Mouse (Mus musculus) ovary, adult 18-20 months (tissue): ENCODE measurements at regions not wholly inside any gene's neighbourhood (a gene's known extent, or its start where the extent isn't known, plus 50 kb on each side); places are given as distances from the start of the nearest gene placed in this dataset.

ENCODE experiments used
- DNase-seq: peaks from one replicate; pipeline ENCODE4 v3.0.0; 2022; ENCODE audit warnings: low spot score, mixed read lengths

- DNase-seq: no peak
Observed at GRCm38 (mm10) chr4:35417866-35418265, 191.9 kb upstream of the C9orf72 start.

DNA sequence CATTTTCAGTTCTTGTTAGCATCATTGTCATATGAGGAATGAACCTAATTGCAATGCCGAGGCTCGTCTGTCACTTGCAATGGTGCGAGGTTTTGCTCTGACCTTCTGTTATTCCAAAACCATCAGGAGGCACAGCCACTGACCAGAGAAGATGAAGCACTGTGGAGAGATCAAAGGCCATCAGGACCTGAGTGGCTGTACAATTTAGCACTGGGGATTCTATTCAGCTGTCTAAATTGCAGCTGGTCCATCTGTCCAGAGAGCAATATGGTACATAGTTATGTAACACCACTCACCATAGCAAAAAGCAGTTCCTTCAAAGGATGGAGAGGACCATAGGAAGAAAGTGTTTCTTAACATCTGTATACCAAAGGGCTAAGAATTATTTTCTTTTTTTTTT lies 187.5 kb upstream of the C9orf72 start:
- DNase-seq: no peak

DNA sequence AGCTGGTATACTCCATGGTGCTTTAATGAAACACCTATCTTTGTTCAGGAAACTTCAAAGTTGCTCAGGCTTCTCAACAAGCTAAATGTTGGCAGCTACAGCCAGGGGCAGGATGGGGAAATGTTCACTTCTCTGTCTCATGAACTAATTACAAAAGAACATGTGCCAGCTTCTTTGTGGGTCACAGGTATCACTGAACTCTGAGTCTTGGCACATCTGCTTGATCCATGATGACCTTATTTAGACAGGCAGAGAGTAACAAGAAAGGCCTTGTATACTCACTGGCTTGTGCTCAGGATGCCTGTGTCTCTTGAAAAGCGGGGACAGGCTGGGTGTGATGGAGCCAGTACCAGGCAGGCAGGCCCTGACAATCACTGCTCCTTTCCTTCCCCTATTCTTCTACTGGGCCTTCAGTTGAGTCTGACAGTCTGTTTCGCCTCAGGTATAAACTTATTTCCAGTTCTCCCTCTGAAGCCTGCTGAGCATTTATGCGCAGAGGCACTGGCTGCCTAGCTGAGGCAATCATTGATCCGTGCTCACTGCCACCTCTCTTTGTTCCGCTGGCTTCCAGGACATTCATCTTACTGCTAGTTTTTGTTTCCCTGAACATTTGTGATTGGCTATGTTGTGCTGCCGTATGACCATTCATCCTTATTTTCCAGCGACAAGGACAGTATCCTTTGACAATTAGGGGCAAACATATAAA lies 179.5 kb upstream of the C9orf72 start:
- no peak for DNase-seq

GRCm38 (mm10) chr4:35404068-35404467 lies 178.1 kb upstream of the C9orf72 start:
- DNase-seq: no peak

DNA sequence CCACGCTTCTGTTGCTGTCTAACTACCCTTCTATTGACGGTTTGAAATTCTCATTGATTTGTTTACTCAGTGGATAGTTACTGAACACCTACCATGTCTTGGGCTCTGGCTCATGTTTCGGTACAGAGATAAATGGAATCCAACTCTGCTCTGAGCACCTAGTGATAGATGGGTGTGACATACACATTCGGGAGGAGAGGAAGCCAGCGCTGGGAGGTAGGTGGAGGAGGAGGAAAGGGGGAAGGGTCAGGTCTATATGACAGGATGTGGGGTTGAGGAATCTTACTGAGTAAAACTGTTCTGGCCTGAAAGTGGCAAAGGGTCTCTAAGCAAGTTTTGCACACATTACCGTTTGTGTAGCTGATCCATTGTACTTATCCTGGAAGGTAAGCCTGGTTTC lies 177.6 kb upstream of the C9orf72 start:
- DNase-seq: no peak

DNA sequence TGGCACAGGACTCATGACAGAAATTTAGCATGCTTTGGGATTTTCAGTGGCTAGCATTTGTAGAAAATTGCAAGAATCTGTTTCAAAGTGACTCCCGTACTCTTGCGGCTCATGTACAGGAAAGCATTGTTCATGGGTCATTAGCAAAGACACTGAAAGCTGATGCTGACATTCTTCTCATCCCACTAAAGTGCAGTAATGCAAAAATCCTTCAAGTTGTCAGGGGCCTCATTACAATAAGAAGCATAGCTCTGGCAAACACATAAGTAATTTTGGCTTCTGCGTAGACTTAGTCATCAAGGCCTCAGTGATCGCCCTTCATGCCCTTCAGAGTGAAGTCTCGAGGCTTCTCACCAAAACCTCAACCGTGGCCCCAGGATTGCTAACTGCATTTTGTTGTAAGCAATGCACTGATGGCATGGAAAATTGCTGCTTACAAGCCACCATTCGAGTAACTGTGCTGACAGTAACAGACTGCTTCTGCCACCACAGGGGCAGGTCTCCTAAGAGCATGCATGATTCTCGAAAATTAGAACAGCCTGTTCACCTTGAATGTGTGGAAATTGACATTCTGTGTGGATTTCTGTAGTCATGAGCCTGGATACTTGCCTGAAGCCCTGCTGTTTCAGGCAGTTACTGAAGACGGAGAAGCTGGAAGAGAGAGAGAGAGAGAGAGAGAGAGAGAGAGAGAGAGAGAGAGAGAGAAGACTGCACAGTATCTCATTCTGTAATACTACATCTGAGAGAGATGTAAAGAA lies 176.6 kb upstream of the C9orf72 start:
- DNase-seq: no peak

DNA sequence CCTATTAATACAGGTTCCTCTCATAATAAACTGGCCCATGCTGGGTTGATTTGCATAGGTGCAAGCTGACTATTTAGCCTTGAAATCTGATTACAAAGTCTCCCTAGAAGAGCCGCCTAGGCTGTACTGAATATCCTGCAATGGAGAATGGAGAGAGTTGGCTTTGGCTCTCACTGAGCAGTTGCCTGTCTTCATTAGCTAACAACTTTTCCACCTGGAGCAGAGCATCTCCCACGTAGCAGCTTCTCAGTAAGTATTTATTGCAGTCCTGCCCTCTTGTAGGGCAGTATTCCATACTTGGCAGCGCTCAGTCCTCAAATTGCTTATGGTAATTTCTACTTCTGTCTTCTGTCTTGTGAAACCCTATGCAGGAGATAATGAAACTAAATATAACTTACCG lies 175.8 kb upstream of the C9orf72 start:
- no peak for DNase-seq

- no peak for DNase-seq
Observed at GRCm38 (mm10) chr4:35400511-35400910, 174.5 kb upstream of the C9orf72 start.

DNA sequence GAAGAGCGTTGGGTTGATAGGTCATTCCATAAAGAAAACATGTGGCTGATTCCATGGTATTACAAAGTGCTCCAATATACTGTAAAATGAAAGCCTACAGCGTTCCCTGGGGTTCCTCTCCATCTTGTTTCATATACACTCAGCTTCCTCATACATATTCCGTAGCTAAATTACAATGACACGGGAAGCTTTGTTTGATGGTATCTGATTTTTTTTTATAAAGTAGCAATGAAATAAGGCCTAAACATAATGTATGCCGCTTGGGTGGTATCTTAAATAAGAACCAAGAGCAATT lies 169.6 kb upstream of the C9orf72 start:
- no peak for DNase-seq

- no peak for DNase-seq
Observed at GRCm38 (mm10) chr4:35394821-35395582, 169.0 kb upstream of the C9orf72 start.

GRCm38 (mm10) chr4:35375791-35376190 lies 149.8 kb upstream of the C9orf72 start:
- DNase-seq: no peak

DNA sequence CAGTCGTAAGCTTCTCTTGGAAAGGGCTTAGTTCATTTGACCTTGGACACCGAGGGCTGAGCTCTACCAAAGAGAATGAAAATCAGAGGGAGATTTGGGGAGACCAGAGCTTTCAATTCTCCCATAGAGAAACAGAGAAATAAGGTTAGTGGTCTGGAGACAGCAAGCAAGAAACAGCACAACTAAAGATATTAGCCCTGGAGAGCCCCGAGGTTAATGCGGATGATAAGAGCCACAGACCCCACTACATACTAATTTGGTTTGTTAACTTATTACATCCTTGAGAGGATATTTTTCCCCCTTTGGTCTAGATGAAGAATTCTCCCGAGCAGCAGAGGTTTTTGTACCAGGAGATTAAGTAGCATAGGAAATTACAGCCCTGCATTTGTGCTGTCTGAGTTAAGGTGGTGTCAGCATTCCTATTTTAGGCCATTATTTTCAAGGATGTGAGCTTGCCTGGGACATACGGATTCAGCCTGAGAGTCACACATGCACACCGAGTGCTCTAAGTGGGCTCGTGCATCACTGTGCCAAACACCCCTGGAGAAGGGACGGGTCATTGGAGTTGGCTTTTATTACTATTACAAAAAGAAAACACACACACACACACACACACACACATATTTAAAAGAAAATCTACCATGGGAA lies 147.4 kb upstream of the C9orf72 start:
- DNase-seq: no peak

DNA sequence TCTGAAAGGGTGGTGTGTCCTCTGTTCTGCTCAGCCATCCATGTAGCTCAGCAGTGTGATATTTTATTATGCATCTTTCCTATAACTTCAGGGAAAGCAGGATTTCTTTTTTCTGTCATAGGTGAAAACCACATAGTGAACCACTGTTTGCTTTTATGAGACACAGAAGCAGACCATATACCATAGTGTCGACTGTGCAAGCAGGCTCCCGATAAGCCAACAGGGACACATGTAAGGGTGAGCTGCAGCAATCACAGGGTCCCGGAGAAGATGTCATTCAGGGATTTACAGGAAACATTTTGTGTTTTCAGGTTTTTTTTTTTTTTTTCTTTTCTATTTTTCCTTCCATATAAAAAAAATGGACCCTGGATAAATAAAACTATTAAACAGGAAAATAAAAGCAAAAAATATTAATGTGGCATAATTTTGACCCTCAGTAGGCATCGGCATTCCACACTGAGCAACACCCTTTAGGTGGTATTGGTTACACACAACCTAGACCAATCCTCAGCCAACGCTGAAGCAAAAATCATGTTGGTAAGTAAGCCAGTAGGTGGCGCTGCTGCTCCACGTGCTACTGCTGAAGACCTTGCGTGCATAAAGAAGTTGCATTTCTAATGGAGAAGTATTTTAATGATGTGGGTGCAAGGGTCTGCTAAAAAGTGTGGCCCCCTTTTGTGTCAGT lies 146.7 kb upstream of the C9orf72 start:
- DNase-seq: peak; percentile 25

DNA sequence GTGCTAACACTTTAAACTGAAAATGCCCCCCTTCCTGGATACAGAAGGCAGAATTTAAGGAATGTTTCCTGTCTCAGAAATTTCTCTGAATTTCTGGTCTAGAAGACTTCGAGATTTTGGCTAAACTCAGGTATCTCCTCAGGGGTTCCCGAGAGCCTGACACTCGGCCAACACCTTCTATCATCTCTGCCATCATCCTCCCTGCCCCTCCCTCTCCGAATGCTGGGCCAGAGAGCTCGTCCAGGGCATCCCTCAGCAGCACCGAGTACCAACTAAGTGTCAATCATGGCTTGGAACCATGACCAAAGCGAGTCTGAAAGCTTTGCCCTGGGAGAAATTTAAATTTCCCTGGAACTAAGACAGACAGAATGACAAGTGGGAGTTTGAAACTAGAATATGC lies 138.2 kb upstream of the C9orf72 start:
- no peak for DNase-seq

GRCm38 (mm10) chr4:35362176-35362575 lies 136.2 kb upstream of the C9orf72 start:
- no peak for DNase-seq

DNA sequence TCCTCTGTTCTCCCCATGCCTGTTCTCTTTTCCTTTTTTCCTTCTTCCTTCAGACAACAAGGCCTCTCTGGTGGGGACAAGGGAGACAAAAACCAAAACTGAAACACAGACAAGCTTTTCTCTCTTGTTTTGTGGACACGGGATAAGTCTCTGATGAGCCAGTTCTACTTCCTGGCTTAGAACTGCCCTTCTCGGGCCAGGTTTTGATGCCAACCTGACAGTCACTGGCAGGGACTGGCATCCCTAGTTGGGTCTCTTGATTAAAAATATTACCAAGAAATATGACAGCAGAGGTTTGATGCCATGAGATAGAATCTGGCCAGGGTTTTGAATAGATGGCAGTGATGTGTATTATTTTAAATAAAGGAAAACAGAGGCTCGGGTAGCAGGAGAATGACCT lies 133.4 kb upstream of the C9orf72 start:
- no peak for DNase-seq

GRCm38 (mm10) chr4:35356904-35357563 lies 131.1 kb upstream of the C9orf72 start:
- DNase-seq: no peak

DNA sequence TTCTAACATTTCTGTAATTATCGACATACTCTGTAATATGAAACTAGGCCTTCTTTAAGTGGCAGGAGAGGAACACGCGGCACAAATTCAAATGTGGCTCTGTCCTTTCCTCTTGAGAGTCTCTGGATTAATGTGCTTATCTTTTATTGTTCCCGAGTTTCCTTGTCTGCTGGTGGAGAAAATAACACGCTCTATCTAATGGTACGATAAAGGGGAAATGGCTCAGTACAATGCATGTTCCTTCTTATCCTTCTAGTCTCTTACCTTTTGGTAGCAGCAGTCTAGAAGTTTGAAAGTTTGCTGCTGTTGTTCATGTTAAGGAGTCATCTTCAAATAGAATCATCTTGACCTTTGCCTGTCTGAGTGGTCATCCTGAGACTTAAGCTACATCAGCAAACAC lies 130.1 kb upstream of the C9orf72 start:
- DNase-seq: no peak

- no peak for DNase-seq
Observed at GRCm38 (mm10) chr4:35354046-35354445, 128.1 kb upstream of the C9orf72 start.

- no peak for DNase-seq
Observed at GRCm38 (mm10) chr4:35352606-35353005, 126.6 kb upstream of the C9orf72 start.

GRCm38 (mm10) chr4:35350465-35350864 lies 124.5 kb upstream of the C9orf72 start:
- no peak for DNase-seq

- DNase-seq: no peak
Observed at GRCm38 (mm10) chr4:35347609-35348008, 121.6 kb upstream of the C9orf72 start.
